Mouse (Mus musculus) intestine, postnatal 0 days (tissue): Measurements from ENCODE around the gene Pim1. TPM values are rescaled to one million over a fixed set of nuclear protein-coding genes. Genes with fewer than 3 reads are reported as not detected.
"Not testable (repeated sequence)": the region's sequence is repeated elsewhere in the genome, so short reads cannot be mapped to it uniquely, and the experiment has no call there.

Experiments
- ATAC-seq: fragments of 200-750 bp; cut with Nextera tagmentation; 2 replicates; pipeline ENCODE4 v1.8.0; 2017; ENCODE audit warnings: mild to moderate bottlenecking, moderate TSS enrichment, moderate library complexity
- H3K27ac ChIP-seq: fragments of 300-500 bp; sonication (generic); 2 replicates; pipeline ENCODE4 v1.5.1; 2014; ENCODE audit warnings: mild to moderate bottlenecking, low read depth, low read length, moderate library complexity
- H3K27me3 ChIP-seq: fragments of 300-500 bp; sonication (generic); replicated peaks from 2 replicates; pipeline ENCODE4 v1.6.1; 2014; ENCODE audit warnings: low read length, mixed read lengths; ENCODE audit not compliant: control insufficient read depth, insufficient read depth
- H3K36me3 ChIP-seq: fragments of 300-500 bp; sonication (generic); 2 replicates; pipeline ENCODE4 v1.6.1; 2014; ENCODE audit warnings: mild to moderate bottlenecking, moderate library complexity; ENCODE audit not compliant: control insufficient read depth, insufficient read depth
- H3K4me1 ChIP-seq: fragments of 300-500 bp; sonication (generic); replicated peaks from 2 replicates; pipeline ENCODE4 v1.6.1; 2014; ENCODE audit warnings: antibody characterized with exemption, low read length, mixed read lengths; ENCODE audit not compliant: control insufficient read depth, insufficient read depth
- H3K4me2 ChIP-seq: fragments of 300-500 bp; sonication (generic); replicated peaks from 2 replicates; pipeline ENCODE4 v1.6.1; 2014; ENCODE audit warnings: low read depth, mild to moderate bottlenecking, moderate library complexity
- H3K4me3 ChIP-seq: fragments of 300-500 bp; sonication (generic); 2 replicates; pipeline ENCODE4 v1.5.1; 2014; ENCODE audit warnings: low read depth, low read length
- H3K9ac ChIP-seq: fragments of 300-500 bp; sonication (generic); 2 replicates; pipeline ENCODE4 v1.6.1; 2014; ENCODE audit warnings: mild to moderate bottlenecking, low read depth, low read length
- H3K9me3 ChIP-seq: fragments of 300-500 bp; sonication (generic); 2 replicates; pipeline ENCODE4 v1.6.1; 2016; ENCODE audit warnings: mixed run types; ENCODE audit not compliant: control insufficient read depth
- CTCF ChIP-seq: sonication (generic); IDR thresholded peaks from 2 replicates; pipeline ENCODE4 v1.5.1; 2016; ENCODE audit warnings: low read depth, mild to moderate bottlenecking, control low read depth, antibody characterized with exemption, moderate library complexity
- WGBS: fragments of 180-500 bp; shearing (Covaris S2); extraction: QIAGEN DNeasy Blood & Tissue Kit; methylation state at CpG from one replicate; pipeline ENCODE4 v1.1.7; 2014; 5-methylcytosine and 5-hydroxymethylcytosine counted together
- polyA plus RNA-seq: library from polyadenylated mRNA; unstranded; fragments of >200 nt; fragmentation: Nextera tagmentation; extraction: Ambion mirVana; gene quantifications from 2 replicates; pipeline ENCODE4 v1.2.1, GENCODE M21; 2015

Gene Pim1
- polyA plus RNA-seq, 1 experiment from 2014 or later: 16.8 TPM

DNA sequence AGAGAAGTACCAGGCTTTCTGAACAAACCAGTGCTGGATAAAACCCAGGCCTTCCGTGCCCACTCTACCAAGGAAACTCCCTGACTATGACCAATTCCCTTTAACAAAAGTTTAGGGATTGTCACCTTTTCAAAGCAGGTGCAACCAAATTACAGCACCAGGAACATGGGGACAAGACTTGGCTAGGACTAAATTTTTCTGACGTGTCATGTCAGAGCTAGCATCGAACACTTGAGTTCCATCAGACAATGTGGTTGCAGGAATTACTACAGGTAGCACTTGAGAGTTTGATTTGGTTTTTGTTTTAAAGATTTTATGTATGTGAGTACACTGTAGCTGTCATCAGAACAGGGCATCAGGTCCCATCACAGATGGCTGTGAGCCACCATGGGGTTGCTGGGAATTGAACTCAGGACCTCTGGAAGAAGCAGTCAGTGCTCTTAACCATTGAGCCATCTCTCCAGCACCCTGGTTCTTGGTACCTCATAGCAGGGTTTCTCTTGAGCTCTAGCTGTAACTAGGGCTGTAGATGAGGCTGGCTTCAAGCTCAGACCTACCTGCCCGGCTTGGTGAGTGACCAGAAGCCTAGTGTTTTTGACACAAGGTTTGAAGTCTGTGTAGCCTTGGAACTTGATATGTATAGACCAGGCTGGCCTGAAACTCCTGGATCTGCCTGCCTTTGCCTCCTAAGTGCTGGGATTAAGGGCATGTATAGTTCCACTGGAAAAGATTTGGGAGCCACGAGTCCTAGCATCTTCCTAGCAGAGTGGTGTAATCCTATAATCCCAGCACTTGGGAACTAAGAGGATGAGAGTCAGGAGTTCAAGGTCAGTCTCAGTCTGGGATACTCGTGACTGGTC, 5.9 kb downstream of the Pim1 start:
- ATAC-seq: no peak
- H3K4me2 ChIP-seq: no peak overlapping the region
- peaks cover 19% of the 10 kb centered on the region for H3K36me3 ChIP-seq
- 75% methylated on average over 6 of the region's 6 CpGs for WGBS
- H3K9me3 ChIP-seq: no peaks in the 10 kb centered on the region
- H3K4me3 ChIP-seq: no peak overlapping the region
- H3K9ac ChIP-seq: no peak overlapping the region
- no peaks in the 10 kb centered on the region for H3K27me3 ChIP-seq
- TF ChIP-seq CTCF: no peak
- H3K4me1 ChIP-seq: 0 out of 2 replicates have a peak, but pooled peaks cover 5% of the 10 kb centered on the region
- H3K27ac ChIP-seq: no peak overlapping the region

DNA sequence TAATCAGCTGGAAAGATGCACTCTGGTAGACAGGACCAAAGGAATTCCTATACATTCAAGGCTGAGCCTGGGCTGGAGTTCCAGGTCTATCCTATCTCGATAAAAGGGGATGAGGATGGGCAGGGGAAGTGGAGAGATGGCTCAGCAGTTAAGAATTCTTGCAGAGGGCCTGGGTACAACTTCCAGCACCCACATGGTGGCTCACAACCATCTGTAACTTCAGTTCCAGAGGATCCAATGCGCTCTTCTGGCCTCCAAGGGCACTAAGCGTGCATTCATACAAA, 6.5 kb downstream of the Pim1 start:
- H3K9ac ChIP-seq: no peak overlapping the region
- H3K36me3 ChIP-seq: peaks cover 19% of the 10 kb centered on the region
- H3K4me2 ChIP-seq: no peak overlapping the region
- WGBS: 90% methylated on average over 3 of the region's 3 CpGs
- no peaks in the 10 kb centered on the region for H3K9me3 ChIP-seq
- H3K4me1 ChIP-seq: 0 out of 2 replicates have a peak, but pooled peaks cover 5% of the 10 kb centered on the region
- no peak for ATAC-seq
- no peaks in the 10 kb centered on the region for H3K27me3 ChIP-seq
- no peak overlapping the region for H3K4me3 ChIP-seq
- no peak for TF ChIP-seq CTCF
- no peak overlapping the region for H3K27ac ChIP-seq

DNA sequence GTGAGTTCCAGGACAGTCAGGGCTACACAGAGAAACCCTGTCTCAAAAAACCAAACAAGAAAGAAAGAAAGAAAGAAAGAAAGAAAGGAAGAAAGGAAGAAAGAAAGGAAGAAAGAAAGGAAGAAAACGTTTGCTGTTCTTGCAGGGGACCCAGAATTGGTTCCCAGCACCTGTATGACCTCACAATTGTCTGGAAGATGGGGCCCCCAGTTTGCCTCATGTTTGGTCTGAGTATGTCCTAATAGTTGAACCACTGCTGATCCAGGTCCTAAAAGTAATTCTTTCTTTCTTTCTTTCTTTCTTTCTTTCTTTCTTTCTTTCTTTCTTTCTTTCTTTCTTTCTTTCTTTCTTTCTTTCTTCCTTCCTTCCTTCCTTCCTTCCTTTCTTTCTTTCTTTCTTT, 6.9 kb downstream of the Pim1 start:
- H3K9ac ChIP-seq: not testable (repeated sequence)

DNA sequence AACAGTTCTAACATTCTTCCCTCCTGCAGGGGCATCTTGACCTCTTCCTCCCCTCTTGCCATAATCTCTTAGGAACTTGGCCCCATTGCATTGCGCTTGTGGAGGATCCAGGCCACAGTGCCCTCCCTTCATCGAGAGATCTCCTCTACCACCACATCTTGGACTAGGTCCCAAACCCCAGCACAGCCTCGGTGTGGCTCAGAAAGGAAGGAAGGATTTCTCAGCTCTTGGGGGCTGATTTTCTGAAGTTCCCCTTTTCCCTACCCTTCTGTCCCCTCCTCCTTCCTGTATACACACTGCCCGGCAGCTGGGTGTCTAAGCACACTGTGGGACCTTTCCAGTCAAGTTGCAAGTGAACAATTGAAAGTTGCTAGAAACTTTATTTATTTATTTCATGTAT, 7.5 kb downstream of the Pim1 start:
- no peaks in the 10 kb centered on the region for H3K9me3 ChIP-seq
- H3K27me3 ChIP-seq: no peaks in the 10 kb centered on the region
- 0 out of 2 replicates have a peak, but pooled peaks cover 4% of the 10 kb centered on the region for H3K4me1 ChIP-seq
- H3K9ac ChIP-seq: no peak overlapping the region
- no peak for ATAC-seq
- no peak for TF ChIP-seq CTCF
- no peak overlapping the region for H3K4me2 ChIP-seq
- no peak overlapping the region for H3K27ac ChIP-seq
- H3K36me3 ChIP-seq: peaks cover 19% of the 10 kb centered on the region
- no peak overlapping the region for H3K4me3 ChIP-seq
- 51% methylated on average over 4 of the region's 4 CpGs for WGBS

More for the DNA sequence above, 6.9 kb downstream of the Pim1 start:
- not testable (repeated sequence) for ATAC-seq, H3K4me3 ChIP-seq, H3K27ac ChIP-seq, H3K27me3 ChIP-seq, H3K4me2 ChIP-seq, H3K9me3 ChIP-seq, H3K4me1 ChIP-seq
- H3K36me3 ChIP-seq: peaks cover 19% of the 10 kb centered on the region
- 64% methylated on average over 1 of the region's 1 CpGs for WGBS

DNA sequence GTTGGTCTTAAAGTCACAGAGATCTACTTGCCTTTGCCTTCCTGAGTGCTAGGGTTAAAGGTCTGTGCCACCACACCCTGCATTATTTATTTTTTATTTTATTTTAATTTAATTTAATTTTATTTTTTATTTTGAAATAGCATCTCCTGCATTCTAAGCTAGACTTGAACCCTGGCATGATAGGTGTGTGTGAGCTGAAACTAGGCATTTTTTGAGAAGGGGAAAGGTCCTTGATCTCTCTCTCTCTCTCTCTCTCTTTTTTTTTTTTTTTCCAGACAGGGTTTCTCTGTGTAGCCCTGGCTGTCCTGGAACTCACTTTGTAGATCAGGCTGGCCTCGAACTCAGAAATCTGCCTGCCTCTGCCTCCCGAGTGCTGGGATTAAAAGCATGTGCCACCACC, 8.4 kb downstream of the Pim1 start:
- 92% methylated on average over 2 of the region's 2 CpGs for WGBS

DNA sequence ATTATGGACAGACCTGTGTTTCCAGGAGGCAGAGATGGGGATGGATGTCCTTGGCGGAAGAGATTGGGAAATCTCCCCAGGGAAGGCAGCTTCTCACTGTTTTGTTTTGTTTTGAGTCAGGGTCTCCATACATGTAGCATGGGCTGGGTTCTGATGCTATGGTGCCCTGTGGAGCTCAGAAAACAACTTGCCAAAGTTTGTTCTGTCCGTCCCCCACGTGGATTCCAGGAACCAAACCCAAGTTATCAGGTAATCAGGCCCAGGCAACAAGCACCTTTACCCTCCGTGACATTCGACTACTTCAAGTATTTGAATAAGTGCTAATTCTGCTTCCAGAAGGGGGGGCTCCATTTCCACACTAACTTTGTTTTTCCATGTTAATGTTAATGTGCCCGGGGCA, 9.0 kb downstream of the Pim1 start:
- Histone ChIP-seq H3K9ac (no peak overlapping the region), H3K27ac (no peak overlapping the region), H3K4me1 (no peaks in the 10 kb centered on the region), H3K27me3 (no peaks in the 10 kb centered on the region), H3K4me2 (no peak overlapping the region), H3K4me3 (no peak overlapping the region), H3K36me3 (peaks cover 5% of the 10 kb centered on the region), H3K9me3 (0 out of 2 replicates have a peak, but pooled peaks cover 4% of the 10 kb centered on the region)
- no peak for ATAC-seq
- TF ChIP-seq CTCF: no peak
- WGBS: 65% methylated on average over 6 of the region's 6 CpGs

More for the DNA sequence above, 8.4 kb downstream of the Pim1 start:
- H3K27me3 ChIP-seq, H3K4me1 ChIP-seq, H3K9me3 ChIP-seq, H3K4me3 ChIP-seq, ATAC-seq, H3K9ac ChIP-seq, H3K4me2 ChIP-seq, H3K27ac ChIP-seq: not testable (repeated sequence)
- peaks cover 11% of the 10 kb centered on the region for H3K36me3 ChIP-seq
